Mouse (Mus musculus) kidney, adult 8-10 months (tissue): ENCODE results near the gene Clec2l.
"Not testable (repeated sequence)": the region's sequence is repeated elsewhere in the genome, so short reads cannot be mapped to it uniquely, and the experiment has no call there.

Source experiments
- DNase-seq, 2 experiments: peaks; one replicate each; pipeline ENCODE4 v3.0.0; 2022

The Clec2l gene

GRCm38 (mm10) chr6:38662714-38663615, at the start of gene Clec2l:
TSS of gene Clec2l (plus strand) at chr6:38663069.
- DNase-seq: no peak

- no peak for DNase-seq
Measured at GRCm38 (mm10) chr6:38622406-38622805, 40.5 kb upstream of the Clec2l start.

GRCm38 (mm10) chr6:38623457-38623856, 39.4 kb upstream of the Clec2l start:
- no peak for DNase-seq

- DNase-seq: no peak
Measured at GRCm38 (mm10) chr6:38624439-38624838, 38.4 kb upstream of the Clec2l start.

GRCm38 (mm10) chr6:38626086-38626485, 36.8 kb upstream of the Clec2l start:
- DNase-seq: no peak

- no peak for DNase-seq
Measured at GRCm38 (mm10) chr6:38627081-38627480, 35.8 kb upstream of the Clec2l start.

- no peak for DNase-seq
Measured at GRCm38 (mm10) chr6:38627486-38627885, 35.4 kb upstream of the Clec2l start.

- DNase-seq: no peak
Measured at GRCm38 (mm10) chr6:38629556-38629955, 33.3 kb upstream of the Clec2l start.

GRCm38 (mm10) chr6:38632826-38633225, 30.0 kb upstream of the Clec2l start:
- DNase-seq: no peak

GRCm38 (mm10) chr6:38634461-38634860, 28.4 kb upstream of the Clec2l start:
- DNase-seq: no peak

- DNase-seq: peak; percentile 28 to 37
Measured at GRCm38 (mm10) chr6:38635941-38636851, 26.7 kb upstream of the Clec2l start.

- peak; percentile 59 to 66 for DNase-seq
Measured at GRCm38 (mm10) chr6:38636852-38637618, 25.8 kb upstream of the Clec2l start, which contains the start of gene Klrg2. TSS of gene Klrg2 (minus strand) at chr6:38637242.

GRCm38 (mm10) chr6:38640401-38640800, 22.5 kb upstream of the Clec2l start:
- no peak for DNase-seq

GRCm38 (mm10) chr6:38641228-38641627, 21.6 kb upstream of the Clec2l start:
- no peak for DNase-seq

- no peak for DNase-seq
Measured at GRCm38 (mm10) chr6:38641645-38642044, 21.2 kb upstream of the Clec2l start.

- no peak for DNase-seq
Measured at GRCm38 (mm10) chr6:38642593-38642992, 20.3 kb upstream of the Clec2l start.

- no peak for DNase-seq
Measured at GRCm38 (mm10) chr6:38643039-38643438, 19.8 kb upstream of the Clec2l start.

- no peak for DNase-seq
Measured at GRCm38 (mm10) chr6:38649545-38649944, 13.3 kb upstream of the Clec2l start.

- peak; percentile 39 to 68 for DNase-seq
Measured at GRCm38 (mm10) chr6:38650263-38650937, 12.5 kb upstream of the Clec2l start.

GRCm38 (mm10) chr6:38661626-38662025, 1.2 kb upstream of the Clec2l start:
- DNase-seq: no peak

GRCm38 (mm10) chr6:38669580-38669979, 6.7 kb downstream of the Clec2l start:
- no peak for DNase-seq

GRCm38 (mm10) chr6:38670488-38670887, 7.6 kb downstream of the Clec2l start:
- not testable (repeated sequence) for DNase-seq
